Mouse (Mus musculus): ENCODE measurements around the gene Ripor3. TPM values are rescaled to one million over a fixed set of nuclear protein-coding genes. Genes with fewer than 3 reads are reported as not detected.

Gene Ripor3
- total RNA-seq, 2 experiments from 2014 or later = 0.33 to 0.59 TPM

GRCm38 (mm10) chr2:167989310-167989709 lies 21.1 kb downstream of the Ripor3 start:
- DNase-seq (ENCODE audit: low spot score in 2 of 2) = no peak

DNA sequence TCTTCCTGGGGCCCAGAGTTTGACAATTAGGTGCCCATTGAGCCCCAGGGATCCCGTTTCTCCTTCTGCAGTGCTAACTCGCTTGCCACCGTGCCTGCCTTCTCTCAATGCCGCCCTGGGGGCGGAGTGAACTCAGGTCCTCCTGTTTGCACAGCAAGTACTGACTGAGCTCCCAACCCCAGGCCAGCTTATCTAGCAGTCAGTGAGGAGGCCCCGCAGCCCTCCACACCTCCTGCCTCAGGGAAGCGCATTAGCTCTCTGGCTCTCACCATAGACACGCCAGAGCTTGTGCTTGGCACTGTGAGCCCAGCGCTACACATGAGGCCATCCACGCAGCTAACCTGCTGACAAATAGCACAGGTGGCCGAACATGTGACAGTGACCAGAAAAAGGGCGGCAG lies 22.8 kb downstream of the Ripor3 start:
- no peak for DNase-seq (ENCODE audit: low spot score in 2 of 2)

GRCm38 (mm10) chr2:167986762-167987161 lies 23.7 kb downstream of the Ripor3 start:
- DNase-seq (ENCODE audit: low spot score in 2 of 2) = no peak

DNA sequence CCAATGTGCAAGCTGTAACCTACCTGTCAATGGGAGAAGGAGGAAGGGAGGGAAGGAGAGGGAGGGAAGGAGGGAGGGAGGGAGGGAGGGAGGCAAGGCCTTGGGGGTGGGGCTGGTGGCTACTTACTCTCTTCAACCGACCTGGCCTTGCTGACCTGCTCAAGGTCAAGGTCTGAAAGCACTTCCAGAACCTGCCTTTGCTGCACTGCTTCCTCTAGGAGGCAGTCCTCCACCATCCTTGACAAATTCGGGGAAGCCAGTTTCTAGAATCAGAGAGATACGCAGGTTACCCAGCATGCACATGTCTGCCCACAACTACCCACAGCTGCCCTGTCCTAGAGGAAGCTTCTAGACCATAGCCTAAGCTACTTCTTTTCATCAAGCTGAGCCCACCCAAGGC lies 25.5 kb downstream of the Ripor3 start:
- no peak for DNase-seq (ENCODE audit: low spot score in 2 of 2)

- DNase-seq (ENCODE audit: low spot score in 2 of 2) = no peak
Observed at GRCm38 (mm10) chr2:167984371-167984770, 26.0 kb downstream of the Ripor3 start.

GRCm38 (mm10) chr2:167982646-167983045 lies 27.8 kb downstream of the Ripor3 start:
- no peak for DNase-seq (ENCODE audit: low spot score in 2 of 2)

DNA sequence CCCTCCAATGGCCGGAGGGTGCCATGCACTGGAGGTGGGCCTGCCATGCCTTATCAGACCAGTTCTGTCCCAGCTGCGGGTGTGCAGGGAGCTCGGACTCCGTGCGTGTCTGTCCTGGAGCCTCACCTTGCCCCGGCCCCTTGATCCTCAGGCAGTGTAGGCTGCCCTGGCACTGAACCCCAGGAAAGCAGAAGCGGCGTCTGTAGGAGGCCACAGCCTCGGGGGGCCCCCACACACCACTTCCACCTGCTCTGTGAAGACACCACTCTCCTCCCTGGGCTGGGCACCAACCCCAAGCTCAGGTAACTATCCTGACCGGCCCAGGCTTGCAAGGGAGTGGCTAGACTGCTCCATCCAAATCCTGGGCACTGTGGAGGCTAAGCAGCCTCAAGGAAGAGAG lies 30.0 kb downstream of the Ripor3 start:
- no peak for DNase-seq (ENCODE audit: low spot score in 2 of 2)

DNA sequence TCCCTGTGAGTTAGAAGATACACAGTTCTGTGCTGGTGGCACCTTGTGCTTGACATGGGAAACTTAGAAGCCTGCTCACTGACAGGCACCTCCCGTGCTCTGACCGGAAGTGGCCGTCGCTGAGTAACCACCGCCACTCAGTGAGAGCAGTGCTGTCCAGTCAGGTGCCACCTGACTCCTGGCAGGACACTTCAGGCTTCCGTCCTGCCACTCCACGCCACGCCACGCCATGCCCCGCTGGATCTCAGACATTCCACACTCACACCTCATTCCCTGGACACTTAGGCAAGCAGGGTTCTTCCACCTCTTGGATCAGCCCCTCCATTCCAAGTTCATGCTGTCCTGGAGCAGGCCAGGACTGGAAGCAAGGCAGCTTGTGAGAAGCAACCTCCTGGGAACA lies 32.1 kb downstream of the Ripor3 start:
- no peak for DNase-seq (ENCODE audit: low spot score in 2 of 2)

GRCm38 (mm10) chr2:167975746-167976145 lies 34.7 kb downstream of the Ripor3 start:
- DNase-seq (ENCODE audit: low spot score in 2 of 2) = no peak

- DNase-seq (ENCODE audit: low spot score in 2 of 2) = no peak
Observed at GRCm38 (mm10) chr2:167972809-167973208, 37.6 kb downstream of the Ripor3 start.

- DNase-seq (ENCODE audit: low spot score in 2 of 2) = no peak
Observed at GRCm38 (mm10) chr2:167972146-167972545, 38.3 kb downstream of the Ripor3 start.

GRCm38 (mm10) chr2:167969851-167970541 lies 40.4 kb downstream of the Ripor3 start:
- DNase-seq (ENCODE audit: low spot score in 2 of 2) = no peak

DNA sequence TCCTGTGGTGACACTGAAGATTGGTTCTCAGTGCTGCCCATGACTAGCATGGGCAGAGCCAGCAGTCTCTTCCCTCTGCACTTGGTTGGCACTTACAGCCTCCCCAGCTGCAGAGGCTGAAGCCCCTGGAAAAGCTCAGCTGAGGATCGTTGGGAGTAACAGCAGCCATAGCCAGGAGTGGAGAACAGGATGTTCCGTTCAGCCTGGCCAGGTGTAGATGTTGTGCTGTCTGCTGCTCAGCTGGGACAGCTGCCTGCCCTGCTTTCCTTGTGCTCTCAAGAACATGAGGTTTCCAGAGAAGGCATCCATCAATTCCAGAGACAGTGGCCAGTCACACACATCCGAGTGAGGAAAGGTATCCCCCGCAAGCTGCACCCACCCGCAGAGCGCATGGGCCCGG lies 41.9 kb downstream of the Ripor3 start:
- no peak for DNase-seq (ENCODE audit: low spot score in 2 of 2)

DNA sequence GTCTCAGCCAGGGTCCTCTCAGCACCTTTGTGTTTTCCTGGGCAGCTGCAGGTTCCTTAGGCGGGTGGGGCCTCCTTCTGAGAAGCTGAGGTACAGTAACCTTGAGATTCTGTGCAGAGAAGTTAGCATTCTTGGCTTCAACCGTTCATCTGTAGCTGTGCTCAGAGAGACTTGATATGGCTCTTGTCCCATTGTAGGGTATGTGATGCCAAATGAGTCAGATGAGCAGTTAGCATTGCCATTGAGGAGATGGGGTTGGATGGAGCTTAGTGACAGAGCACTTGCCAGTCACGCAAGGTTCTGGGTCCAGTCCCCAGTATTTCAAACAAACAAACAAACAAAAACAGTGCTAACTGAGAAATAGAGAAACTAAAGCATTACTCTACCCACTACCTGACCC lies 44.5 kb downstream of the Ripor3 start:
- no peak for DNase-seq (ENCODE audit: low spot score in 2 of 2)

- DNase-seq (ENCODE audit: low spot score in 2 of 2) = no peak
Observed at GRCm38 (mm10) chr2:167964320-167964719, 46.1 kb downstream of the Ripor3 start.

- no peak for DNase-seq (ENCODE audit: low spot score in 2 of 2)
Observed at GRCm38 (mm10) chr2:167963778-167964300, 46.6 kb downstream of the Ripor3 start.

DNA sequence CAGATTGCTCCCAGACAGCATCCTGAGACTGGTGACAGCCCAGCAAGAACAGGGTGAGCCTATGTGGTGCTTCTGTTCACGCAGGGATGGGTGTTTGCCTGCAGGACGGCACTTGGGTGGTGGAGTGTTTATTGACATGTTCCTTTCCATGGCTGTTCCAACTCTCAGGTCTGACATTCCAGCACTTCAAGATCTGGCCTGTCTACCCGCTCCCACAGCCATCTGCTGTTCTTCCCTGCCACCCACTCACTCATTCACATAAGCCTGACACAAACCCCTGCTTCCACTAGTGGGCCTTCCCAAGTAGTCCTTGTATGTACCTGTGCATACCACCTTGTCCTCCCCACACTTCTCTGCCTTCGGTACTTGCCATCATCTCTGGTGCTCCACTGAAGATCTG lies 47.2 kb downstream of the Ripor3 start:
- DNase-seq (ENCODE audit: low spot score in 2 of 2) = peak; percentile 35 to 63

DNA sequence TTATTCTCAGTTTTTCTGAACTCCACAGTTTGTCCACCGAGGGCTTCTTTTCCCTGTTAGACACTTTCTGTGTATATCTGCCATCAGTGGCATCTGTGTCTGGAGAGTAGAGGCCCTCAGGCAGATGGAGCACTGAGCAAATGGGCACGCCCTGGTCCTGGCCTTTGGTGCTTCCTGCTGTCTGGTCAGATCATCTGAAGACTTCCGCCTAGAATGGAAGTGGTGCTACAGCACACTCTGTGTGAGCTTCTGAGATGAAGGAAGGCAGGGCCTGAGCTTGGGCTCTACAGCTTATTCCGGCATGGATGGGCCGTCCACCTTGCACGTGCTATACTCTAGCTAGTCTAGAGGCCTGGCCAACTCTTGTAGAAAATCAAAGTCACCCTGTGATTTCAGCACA lies 48.1 kb downstream of the Ripor3 start:
- DNase-seq (ENCODE audit: low spot score in 2 of 2) = no peak

- no peak for DNase-seq (ENCODE audit: low spot score in 2 of 2)
Observed at GRCm38 (mm10) chr2:167960584-167960983, 49.8 kb downstream of the Ripor3 start.

GRCm38 (mm10) chr2:167959996-167960395 lies 50.4 kb downstream of the Ripor3 start:
- no peak for DNase-seq (ENCODE audit: low spot score in 2 of 2)

GRCm38 (mm10) chr2:167959384-167959911 lies 51.0 kb downstream of the Ripor3 start:
- DNase-seq (ENCODE audit: low spot score in 2 of 2) = no peak

- no peak for DNase-seq (ENCODE audit: low spot score in 2 of 2)
Observed at GRCm38 (mm10) chr2:167958843-167959242, 51.6 kb downstream of the Ripor3 start.
